Mouse (Mus musculus) intestine, embryonic 14.5 days (tissue): ENCODE measurements around the gene Oas3. TPM values are rescaled to one million over a fixed set of nuclear protein-coding genes. Genes with fewer than 3 reads are reported as not detected.
A peak's percentile ranks its signal among the peaks of the same experiment; 100 is the strongest.

Experiments
- ATAC-seq: fragments of 200-750 bp; cut with Nextera tagmentation; replicated peaks from 2 replicates; pipeline ENCODE4 v1.8.0; 2017; ENCODE audit warnings: low read depth, moderate number of reproducible peaks, moderate TSS enrichment, moderate library complexity; ENCODE audit not compliant: low FRiP score, low TSS enrichment
- DNase-seq: peaks from one replicate; pipeline ENCODE4 v3.0.0-alpha.2; 2018; ENCODE audit warnings: low spot score
- H3K27ac ChIP-seq: fragments of 300-500 bp; sonication (generic); 2 replicates; pipeline ENCODE4 v1.5.1; 2014; ENCODE audit warnings: low read depth, mild to moderate bottlenecking, control low read depth
- H3K27me3 ChIP-seq: fragments of 300-500 bp; sonication (generic); replicated peaks from 2 replicates; pipeline ENCODE4 v1.6.1; 2014; ENCODE audit warnings: low read length, control low read depth; ENCODE audit not compliant: control insufficient read depth, insufficient read depth
- H3K36me3 ChIP-seq: fragments of 300-500 bp; sonication (generic); 2 replicates; pipeline ENCODE4 v1.6.1; 2014; ENCODE audit warnings: low read length, control low read depth; ENCODE audit not compliant: control insufficient read depth, insufficient read depth
- H3K4me1 ChIP-seq: fragments of 300-500 bp; sonication (generic); replicated peaks from 2 replicates; pipeline ENCODE4 v1.6.1; 2014; ENCODE audit warnings: low read length, control low read depth, mixed read lengths; ENCODE audit not compliant: control insufficient read depth, insufficient read depth
- H3K4me2 ChIP-seq: fragments of 300-500 bp; sonication (generic); 2 replicates; pipeline ENCODE4 v1.6.1; 2014; ENCODE audit warnings: low read length
- H3K4me3 ChIP-seq: fragments of 300-500 bp; sonication (generic); 2 replicates; pipeline ENCODE4 v1.5.1; 2014; ENCODE audit warnings: low read depth, low read length, control low read depth, mixed read lengths
- H3K9ac ChIP-seq: fragments of 300-500 bp; sonication (generic); 2 replicates; pipeline ENCODE4 v1.6.1; 2014; ENCODE audit warnings: mild to moderate bottlenecking, low read length
- H3K9me3 ChIP-seq: fragments of 300-500 bp; sonication (generic); 2 replicates; pipeline ENCODE4 v1.6.1; 2016; ENCODE audit warnings: low read length, control low read depth; ENCODE audit not compliant: control insufficient read depth
- WGBS: fragments of 180-500 bp; shearing (Covaris S2); extraction: QIAGEN DNeasy Blood & Tissue Kit; methylation state at CpG from one replicate; pipeline ENCODE4 v1.1.7; 2014; 5-methylcytosine and 5-hydroxymethylcytosine counted together
- polyA plus RNA-seq: library from polyadenylated mRNA; unstranded; fragments of >200 nt; fragmentation: Nextera tagmentation; extraction: Ambion mirVana; gene quantifications from 2 replicates; pipeline ENCODE4 v1.2.1, GENCODE M21; 2014

Oas3 gene
- polyA plus RNA-seq, 1 experiment from 2014 or later, result 0.49 TPM

GRCm38 (mm10) chr5:120746451-120746850 lies 31.0 kb downstream of the Oas3 start:
- ATAC-seq (no peak), DNase-seq (peak; percentile 66)
- H3K9ac ChIP-seq, result no peak overlapping the region
- H3K4me1 ChIP-seq, result no peaks in the 10 kb centered on the region
- no peaks in the 10 kb centered on the region for H3K27me3 ChIP-seq
- no peaks in the 10 kb centered on the region for H3K9me3 ChIP-seq
- no peaks in the 10 kb centered on the region for H3K36me3 ChIP-seq
- WGBS, result 10% methylated on average over 5 of the region's 5 CpGs
- H3K27ac ChIP-seq, result no peak overlapping the region
- H3K4me2 ChIP-seq, result no peak overlapping the region
- no peak overlapping the region for H3K4me3 ChIP-seq

- Histone ChIP-seq H3K4me1 (no peaks in the 10 kb centered on the region), H3K9me3 (no peaks in the 10 kb centered on the region), H3K27ac (no peak overlapping the region), H3K27me3 (no peaks in the 10 kb centered on the region), H3K36me3 (no peaks in the 10 kb centered on the region), H3K4me2 (no peak overlapping the region), H3K9ac (no peak overlapping the region), H3K4me3 (no peak overlapping the region)
- ATAC-seq, result no peak
- DNase-seq, result no peak
- WGBS, result 30% methylated on average over 4 of the region's 4 CpGs
Observed at GRCm38 (mm10) chr5:120742125-120742524, 35.3 kb downstream of the Oas3 start.

- WGBS, result 67% methylated on average over 11 of the region's 14 CpGs
- H3K9me3 ChIP-seq, result no peaks in the 10 kb centered on the region
- H3K4me1 ChIP-seq, result no peaks in the 10 kb centered on the region
- ATAC-seq (no peak), DNase-seq (no peak)
- H3K27ac ChIP-seq, result no peak overlapping the region
- no peak overlapping the region for H3K4me2 ChIP-seq
- no peak overlapping the region for H3K4me3 ChIP-seq
- H3K27me3 ChIP-seq, result no peaks in the 10 kb centered on the region
- H3K9ac ChIP-seq, result no peak overlapping the region
- H3K36me3 ChIP-seq, result no peaks in the 10 kb centered on the region
Observed at GRCm38 (mm10) chr5:120734380-120734990, 43.0 kb downstream of the Oas3 start.

GRCm38 (mm10) chr5:120733696-120734095 lies 43.8 kb downstream of the Oas3 start:
- Histone ChIP-seq H3K9ac (no peak overlapping the region), H3K27ac (no peak overlapping the region), H3K4me3 (no peak overlapping the region), H3K27me3 (no peaks in the 10 kb centered on the region), H3K4me1 (no peaks in the 10 kb centered on the region), H3K9me3 (no peaks in the 10 kb centered on the region), H3K36me3 (no peaks in the 10 kb centered on the region), H3K4me2 (no peak overlapping the region)
- ATAC-seq (no peak), DNase-seq (no peak)
- WGBS, result 90% methylated on average over 3 of the region's 3 CpGs

GRCm38 (mm10) chr5:120732740-120733139 lies 44.7 kb downstream of the Oas3 start:
- 56% methylated on average over 1 of the region's 1 CpGs for WGBS
- Histone ChIP-seq H3K9me3 (no peaks in the 10 kb centered on the region), H3K27me3 (no peaks in the 10 kb centered on the region), H3K27ac (no peak overlapping the region), H3K4me2 (no peak overlapping the region), H3K4me1 (no peaks in the 10 kb centered on the region), H3K36me3 (no peaks in the 10 kb centered on the region), H3K9ac (no peak overlapping the region), H3K4me3 (no peak overlapping the region)
- DNase-seq (no peak), ATAC-seq (no peak)

GRCm38 (mm10) chr5:120729319-120729718 lies 48.1 kb downstream of the Oas3 start:
- no peaks in the 10 kb centered on the region for H3K36me3 ChIP-seq
- ATAC-seq, result no peak

GRCm38 (mm10) chr5:120725811-120726455 lies 51.5 kb downstream of the Oas3 start:
- DNase-seq, result no peak
- Histone ChIP-seq H3K4me2 (no peak overlapping the region), H3K36me3 (no peaks in the 10 kb centered on the region), H3K4me3 (no peak overlapping the region), H3K9ac (no peak overlapping the region), H3K9me3 (0 out of 2 replicates have a peak, but pooled peaks cover 3% of the 10 kb centered on the region), H3K4me1 (no peaks in the 10 kb centered on the region), H3K27ac (no peak overlapping the region), H3K27me3 (no peaks in the 10 kb centered on the region)
- WGBS, result 49% methylated on average over 12 of the region's 12 CpGs
- no peak for ATAC-seq

More at GRCm38 (mm10) chr5:120729319-120729718, 48.1 kb downstream of the Oas3 start:
- Histone ChIP-seq H3K27ac (no peak overlapping the region), H3K27me3 (no peaks in the 10 kb centered on the region), H3K4me3 (no peak overlapping the region), H3K4me1 (no peaks in the 10 kb centered on the region), H3K4me2 (no peak overlapping the region), H3K9me3 (no peaks in the 10 kb centered on the region), H3K9ac (no peak overlapping the region)
- WGBS, result 84% methylated on average over 10 of the region's 10 CpGs
- no peak for DNase-seq

GRCm38 (mm10) chr5:120721005-120721404 lies 56.5 kb downstream of the Oas3 start:
- no peak overlapping the region for H3K9ac ChIP-seq
- no peak for ATAC-seq
- H3K4me3 ChIP-seq, result no peak overlapping the region
- 0 out of 2 replicates have a peak, but pooled peaks cover 3% of the 10 kb centered on the region for H3K9me3 ChIP-seq
- DNase-seq, result no peak
- H3K27ac ChIP-seq, result no peak overlapping the region
- no peaks in the 10 kb centered on the region for H3K4me1 ChIP-seq
- WGBS, result 53% methylated on average over 7 of the region's 7 CpGs
- no peak overlapping the region for H3K4me2 ChIP-seq
- H3K36me3 ChIP-seq, result no peaks in the 10 kb centered on the region
- H3K27me3 ChIP-seq, result no peaks in the 10 kb centered on the region
